Mouse (Mus musculus): ENCODE measurements at regions not wholly inside any gene's neighbourhood (a gene's known extent, or its start where the extent isn't known, plus 50 kb on each side); places are given as distances from the start of the nearest gene placed in this dataset.

- peak in 1 of 2 experiments; percentile 46 for DNase-seq
These were observed 76.7 kb upstream of the Bod1 start for GRCm38 (mm10) chr11:31748275-31748815.

DNA sequence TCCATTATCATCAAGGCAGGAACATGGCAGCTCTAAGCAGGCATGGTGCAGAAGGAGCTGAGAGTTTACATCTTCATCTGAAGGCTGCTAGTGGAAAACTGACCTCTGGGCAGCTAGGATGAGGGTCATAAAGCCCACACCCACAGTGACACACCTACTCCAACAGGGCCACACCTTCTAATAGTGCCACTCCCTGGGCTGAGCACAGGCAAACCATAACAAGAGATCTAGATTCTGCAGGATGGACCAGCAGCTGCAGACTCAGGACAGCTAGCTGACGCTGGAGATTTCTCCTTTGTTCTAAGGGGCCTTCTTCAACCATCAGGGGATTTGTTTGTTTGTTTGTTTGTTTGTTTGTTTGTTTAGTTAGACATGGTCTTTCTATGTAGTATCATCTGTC is 79.6 kb upstream of the Bod1 start:
- DNase-seq, result no peak

- DNase-seq, result no peak
These were observed 81.5 kb upstream of the Bod1 start for GRCm38 (mm10) chr11:31753211-31753610.

GRCm38 (mm10) chr11:31753711-31754161 is 82.1 kb upstream of the Bod1 start:
- DNase-seq, result no peak

- DNase-seq, result no peak
These were observed 82.7 kb upstream of the Bod1 start for GRCm38 (mm10) chr11:31754416-31754815.

- no peak for DNase-seq
These were observed 84.2 kb upstream of the Bod1 start for GRCm38 (mm10) chr11:31755858-31756257.

DNA sequence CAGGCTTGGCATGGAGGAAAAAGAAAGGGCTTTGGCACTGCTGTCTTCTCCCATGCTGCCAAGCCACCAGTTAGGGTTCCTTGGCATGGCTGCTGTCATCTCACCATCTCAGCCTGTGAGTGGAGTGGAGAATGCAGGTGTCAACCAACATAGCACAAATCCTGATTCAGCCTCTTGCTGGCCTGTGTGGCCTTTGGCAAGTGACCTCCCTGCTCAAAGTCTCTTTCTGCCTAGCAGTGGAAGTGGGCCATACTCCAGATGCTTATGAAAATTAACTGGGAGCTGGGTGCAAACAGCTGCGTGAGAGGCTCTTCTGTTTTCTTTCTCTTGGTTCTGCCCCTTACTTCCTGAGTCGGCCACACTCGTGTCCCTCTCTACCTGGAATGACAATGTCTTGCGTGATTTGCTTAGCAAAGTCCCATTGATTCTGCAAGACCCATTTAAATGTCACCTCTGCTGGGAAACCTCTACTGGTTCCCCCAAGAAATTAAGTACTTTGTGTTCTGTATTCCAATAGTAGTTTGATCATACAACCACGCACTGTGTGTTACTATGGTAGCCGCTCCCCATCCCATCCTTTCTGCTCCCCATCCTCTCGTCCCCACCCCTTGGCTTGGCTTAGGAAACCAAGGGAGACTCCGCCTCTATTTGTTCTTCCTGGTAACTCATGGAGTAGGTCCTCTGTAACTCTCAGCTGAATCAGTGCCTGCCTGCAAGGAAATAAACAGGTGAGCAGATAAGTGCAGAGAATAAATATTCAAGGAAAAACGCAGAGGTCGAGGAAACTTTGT is 84.9 kb upstream of the Bod1 start:
- no peak for DNase-seq

DNA sequence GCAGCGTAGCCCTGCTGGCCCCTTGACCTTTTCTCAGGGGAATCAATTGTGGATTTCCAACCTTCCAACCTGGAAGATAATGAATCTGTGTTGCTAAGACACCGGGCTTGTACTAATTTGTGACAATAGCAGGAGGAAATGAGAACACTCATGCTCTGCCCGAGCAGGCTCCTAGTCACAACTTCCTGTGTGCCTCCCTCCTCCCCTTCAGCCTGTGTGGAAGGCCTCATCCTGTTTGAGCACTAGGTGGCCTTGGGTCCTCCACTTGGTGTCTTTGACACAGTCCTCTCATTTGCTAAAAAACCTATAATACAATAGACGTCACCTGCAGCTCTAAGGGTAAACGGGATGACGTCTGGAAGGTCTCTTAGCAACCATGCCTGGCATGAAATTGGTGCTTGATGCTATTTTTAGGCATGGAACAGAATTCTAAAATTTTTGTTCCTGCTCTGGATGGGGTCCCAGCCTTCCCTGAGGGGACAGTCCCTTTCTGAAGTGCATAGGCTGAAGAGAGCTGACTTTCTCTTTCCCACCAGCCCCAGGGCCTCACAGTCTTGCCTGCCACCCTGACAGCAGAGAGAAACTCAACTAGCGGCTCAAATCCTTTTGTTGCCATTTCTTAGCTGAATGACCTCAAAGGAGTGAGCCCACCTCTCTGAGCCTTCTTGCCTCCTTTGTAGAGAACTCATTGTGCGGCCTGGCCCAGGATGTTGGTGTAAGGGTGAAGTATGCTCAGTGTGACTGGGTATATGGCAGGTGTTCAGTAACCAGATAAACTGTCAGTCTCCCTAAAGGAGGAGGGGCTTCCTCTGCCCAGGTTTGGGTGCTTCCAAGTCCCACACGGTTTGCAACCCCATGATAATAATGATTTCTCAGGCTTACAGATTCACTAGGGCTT is 88.4 kb upstream of the Bod1 start:
- peak; percentile 41 to 43 for DNase-seq

- no peak for DNase-seq
These were observed 92.2 kb upstream of the Bod1 start for GRCm38 (mm10) chr11:31763856-31764255.

DNA sequence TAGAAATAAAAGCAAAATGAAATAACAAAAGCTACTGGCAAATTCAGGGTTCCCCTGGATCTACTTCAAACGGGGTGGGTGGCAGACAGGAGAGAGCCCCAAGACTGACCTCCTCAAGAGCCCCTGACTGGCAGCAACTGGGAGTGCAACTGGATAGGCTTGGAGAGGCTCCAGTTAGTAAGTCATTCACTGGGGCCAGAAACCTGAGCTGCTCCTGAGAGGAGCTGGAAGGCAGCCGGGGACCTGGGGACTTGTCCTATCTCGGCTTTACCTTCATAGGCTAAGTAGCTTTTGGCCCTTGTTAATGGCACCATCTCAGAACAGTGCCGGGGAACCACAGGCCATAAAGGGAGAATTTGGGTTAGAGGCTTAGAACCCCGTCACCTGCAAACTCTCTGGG is 94.6 kb upstream of the Bod1 start:
- no peak for DNase-seq

DNA sequence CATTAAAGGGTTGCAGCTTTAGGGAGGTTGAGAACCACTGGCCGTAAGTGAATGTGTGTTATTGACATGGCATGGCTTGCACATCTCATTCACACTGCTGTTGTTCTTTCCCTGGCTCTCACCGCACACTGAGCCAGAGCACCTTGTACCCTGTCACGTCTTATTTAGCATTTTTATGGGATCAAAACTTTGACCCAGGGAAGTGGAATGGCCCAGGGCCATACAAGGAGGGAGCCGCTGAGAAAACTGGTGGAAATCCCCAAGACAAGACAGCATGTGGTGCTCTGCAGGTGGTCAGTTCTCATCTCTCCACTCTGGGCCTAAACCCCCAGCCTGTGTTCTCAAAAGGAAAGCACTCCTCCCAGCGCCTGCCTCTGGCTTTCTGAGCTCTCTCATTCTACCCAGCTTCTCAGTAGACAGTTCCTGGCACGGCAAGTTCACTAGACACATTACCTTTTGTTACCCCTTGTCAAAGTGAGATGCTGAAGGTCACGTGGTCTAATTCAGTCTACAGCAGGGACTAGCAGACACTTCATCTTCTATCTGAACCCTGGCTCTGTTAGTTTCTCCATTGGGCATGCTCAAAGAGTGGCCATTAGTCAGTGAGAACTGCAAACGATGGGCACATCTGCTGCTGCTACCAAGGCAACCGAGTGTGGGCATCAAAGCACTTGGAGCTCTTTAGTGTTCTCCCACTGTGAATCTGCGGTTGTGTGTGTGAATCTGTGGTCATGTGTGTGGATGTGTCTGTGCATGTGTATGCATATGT is 96.2 kb upstream of the Bod1 start:
- no peak for DNase-seq

- DNase-seq, result peak; percentile 58 to 66
These were observed 98.3 kb upstream of the Bod1 start for GRCm38 (mm10) chr11:31769804-31770654.

DNA sequence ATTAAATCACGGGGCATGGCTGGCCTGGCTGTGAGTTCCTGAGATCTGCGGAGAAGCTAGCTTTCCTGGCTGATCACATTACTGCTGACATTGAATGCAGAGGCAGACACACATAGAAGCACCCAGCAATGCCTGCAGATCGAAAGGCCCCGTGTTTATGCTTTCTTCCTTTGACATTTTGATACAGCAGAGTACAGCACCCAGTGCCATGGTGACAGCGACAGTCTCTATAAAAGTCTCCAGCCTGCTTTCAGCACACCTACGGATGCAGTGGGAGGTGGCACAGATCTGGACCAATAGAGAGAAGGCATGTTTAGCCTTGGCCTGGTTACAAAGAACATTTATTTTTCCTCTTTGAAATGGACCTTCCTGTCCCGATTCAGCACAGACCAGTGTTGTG is 99.2 kb upstream of the Bod1 start:
- peak; percentile 46 to 62 for DNase-seq

GRCm38 (mm10) chr11:31771491-31772439 is 100.1 kb upstream of the Bod1 start:
- DNase-seq, result peak; percentile 75 to 78

DNA sequence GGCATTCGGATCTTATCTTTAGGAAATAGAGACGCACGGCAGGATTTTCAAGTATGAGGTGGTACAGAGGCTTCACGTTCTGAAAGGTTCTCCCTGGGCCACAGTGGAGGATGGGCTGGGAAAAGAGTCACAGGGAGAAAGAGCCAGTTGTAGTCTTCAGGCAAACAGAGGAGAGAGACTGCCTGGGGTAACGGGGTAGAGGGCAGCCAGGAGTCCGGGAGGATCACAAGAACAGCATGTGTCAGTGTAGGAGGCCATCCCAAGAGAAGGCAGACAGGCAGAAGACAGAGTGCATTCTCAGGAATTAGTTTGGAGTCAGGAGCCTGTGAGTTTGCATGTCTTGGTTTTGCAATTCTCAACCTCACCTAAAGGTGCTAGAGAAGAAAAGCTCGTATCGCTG is 94.5 kb upstream of the Cpeb4 start:
- no peak for DNase-seq

- no peak for DNase-seq
These were observed 93.2 kb upstream of the Cpeb4 start for GRCm38 (mm10) chr11:31778766-31779165.

DNA sequence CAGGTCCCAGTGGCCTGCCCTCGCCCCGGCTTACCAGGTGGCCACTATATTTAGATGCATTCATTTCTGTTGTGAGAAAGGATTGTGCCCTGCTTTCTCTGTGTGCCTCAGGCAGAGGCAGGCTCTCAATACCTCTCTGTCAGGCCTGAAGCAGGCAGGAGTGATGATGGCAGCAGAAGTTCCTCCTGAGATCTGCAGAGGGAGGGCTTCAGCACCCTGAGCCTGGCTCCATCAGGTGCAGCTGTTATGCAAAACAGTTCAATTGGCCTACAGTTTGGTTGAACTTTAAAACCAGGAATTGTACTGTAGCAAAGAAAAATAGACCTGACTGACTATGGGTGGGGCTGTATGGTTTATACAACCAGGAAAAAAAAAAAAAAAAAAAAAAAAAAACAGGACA is 92.7 kb upstream of the Cpeb4 start:
- no peak for DNase-seq

GRCm38 (mm10) chr11:31780969-31781368 is 91.0 kb upstream of the Cpeb4 start:
- no peak for DNase-seq

DNA sequence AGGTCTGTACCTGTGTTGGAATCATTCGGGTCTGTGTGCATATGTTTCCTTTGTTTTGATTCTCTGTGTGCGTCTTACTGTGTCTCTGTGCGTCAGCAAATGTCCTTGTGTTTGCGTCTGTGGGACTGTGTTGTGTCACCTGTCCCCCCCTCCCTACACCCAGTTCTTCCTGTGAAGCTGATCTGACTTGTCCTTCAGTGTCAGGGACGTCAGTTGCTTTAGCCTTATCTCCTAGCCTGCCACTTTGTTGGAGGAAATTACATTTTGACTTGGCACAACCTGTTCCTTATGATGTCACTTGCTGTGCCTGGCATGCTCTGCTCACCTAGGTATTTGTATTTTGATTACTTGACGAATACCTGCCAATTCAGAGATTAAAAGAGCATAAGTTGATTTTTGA is 90.4 kb upstream of the Cpeb4 start:
- no peak for DNase-seq

DNA sequence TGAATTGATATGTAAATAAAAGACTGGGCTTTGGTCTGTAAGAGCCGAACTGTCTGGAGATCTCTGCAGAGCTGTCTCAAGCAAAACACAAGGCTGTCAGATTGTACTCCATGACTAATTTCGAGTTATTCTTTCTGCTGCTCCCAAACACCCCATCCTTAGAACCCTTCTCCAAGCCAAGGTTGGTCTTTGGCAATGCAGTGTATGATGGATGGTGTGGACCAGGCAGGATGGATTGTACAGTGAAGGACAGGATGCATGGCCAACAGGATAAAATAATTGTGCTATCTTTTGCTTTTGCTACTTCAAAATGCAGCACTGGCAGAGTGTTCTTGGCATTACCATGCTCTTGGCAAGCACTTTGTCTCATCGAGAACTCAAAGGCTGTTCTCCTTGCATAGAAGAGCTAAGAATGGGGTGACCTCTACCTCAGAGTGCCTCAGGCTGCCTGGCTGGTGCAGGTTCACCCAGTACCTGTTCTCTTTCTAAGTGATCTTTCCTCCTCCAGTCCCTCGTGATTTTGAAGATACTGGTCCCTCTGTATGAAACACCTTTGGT is 88.4 kb upstream of the Cpeb4 start:
- DNase-seq, result no peak
